Mouse (Mus musculus) induced T-regulatory cell, adult 2 months (primary cell): ENCODE results near the gene Zbed6.
"Not testable (repeated sequence)": the region's sequence is repeated elsewhere in the genome, so short reads cannot be mapped to it uniquely, and the experiment has no call there.

Source experiments
- DNase-seq: peaks from one replicate; pipeline ENCODE4 v3.0.0-alpha.2; 2012; ENCODE audit warnings: low read depth

Gene Zbed6

DNA sequence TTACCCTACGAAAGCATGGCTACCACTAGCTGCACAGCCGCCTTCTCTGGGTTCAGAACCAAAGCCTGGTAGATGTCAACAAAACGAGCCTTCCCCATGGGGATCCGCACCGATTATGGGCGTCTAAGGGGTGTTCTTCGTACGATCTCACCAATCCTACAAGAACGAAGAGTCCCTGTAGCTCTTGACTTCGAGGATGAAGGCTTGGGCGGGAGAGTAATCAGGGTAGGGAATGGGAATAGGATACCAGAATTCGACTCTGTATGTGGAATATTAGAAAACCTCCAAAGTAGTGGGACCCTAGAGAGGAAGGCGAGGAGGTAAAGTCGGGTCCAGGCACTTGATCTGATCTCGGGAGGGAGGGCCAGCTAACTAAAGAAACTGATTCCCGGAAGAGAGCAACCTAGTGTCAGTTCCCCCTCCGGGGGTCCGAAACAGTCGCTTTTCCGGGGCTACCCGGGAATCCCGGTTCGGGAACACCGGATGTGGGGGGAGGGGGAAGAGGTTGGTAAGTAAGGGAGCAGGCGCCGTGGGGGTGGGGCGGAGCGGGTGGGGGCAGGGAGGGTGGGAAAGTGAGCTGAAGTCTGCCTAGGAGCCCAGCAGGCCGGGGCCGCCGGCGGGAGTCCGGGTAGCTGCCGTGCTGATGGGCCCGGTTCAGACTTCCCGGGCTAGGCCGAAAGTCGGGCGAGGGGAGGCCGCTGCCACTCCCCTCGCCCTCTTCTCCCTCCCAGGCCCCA, at the start of gene Zbed6:
TSS of gene Zbed6 (minus strand) at position 420 of the 737 bp plus-strand sequence.
- peak; percentile 60 for DNase-seq

DNA sequence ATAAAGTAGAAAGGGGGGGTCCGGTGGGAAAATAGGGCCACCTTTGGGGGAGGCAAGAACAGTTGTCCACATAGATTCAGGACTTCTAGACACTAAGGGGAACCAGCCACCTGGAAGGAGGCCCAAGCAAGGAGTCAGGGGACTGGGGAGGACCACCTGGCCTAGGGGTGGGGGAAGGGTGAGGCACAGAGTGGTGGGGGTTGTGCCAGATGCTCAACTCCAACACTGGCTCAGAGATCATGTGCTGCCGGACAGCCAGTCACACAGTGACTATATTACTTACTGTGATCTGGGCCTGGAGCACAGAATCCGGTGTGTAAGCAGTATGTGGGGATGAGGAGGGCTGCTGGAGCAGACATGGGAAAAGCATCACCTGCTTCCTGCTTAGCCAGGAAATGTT, 48.6 kb upstream of the Zbed6 start:
- no peak for DNase-seq

DNA sequence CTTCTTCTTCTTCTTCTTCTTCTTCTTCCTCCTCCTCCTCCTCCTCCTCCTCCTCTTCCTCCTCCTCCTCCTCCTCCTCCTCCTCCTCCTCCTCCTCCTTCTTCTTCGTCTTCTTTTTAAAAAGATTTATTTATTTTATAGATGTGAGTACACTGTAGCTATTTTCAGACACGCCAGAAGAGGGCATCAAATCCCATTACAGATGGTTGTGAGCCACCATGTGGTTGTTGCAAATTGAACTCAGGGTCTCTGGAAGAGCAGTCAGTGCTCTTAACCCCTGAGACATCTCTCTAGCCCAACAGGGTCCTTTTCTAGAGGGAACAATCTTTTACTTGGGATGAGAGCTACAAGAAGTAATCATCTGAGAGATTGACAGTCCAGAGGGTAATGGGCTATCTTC, 41.1 kb upstream of the Zbed6 start:
- DNase-seq, result peak; percentile 44

DNA sequence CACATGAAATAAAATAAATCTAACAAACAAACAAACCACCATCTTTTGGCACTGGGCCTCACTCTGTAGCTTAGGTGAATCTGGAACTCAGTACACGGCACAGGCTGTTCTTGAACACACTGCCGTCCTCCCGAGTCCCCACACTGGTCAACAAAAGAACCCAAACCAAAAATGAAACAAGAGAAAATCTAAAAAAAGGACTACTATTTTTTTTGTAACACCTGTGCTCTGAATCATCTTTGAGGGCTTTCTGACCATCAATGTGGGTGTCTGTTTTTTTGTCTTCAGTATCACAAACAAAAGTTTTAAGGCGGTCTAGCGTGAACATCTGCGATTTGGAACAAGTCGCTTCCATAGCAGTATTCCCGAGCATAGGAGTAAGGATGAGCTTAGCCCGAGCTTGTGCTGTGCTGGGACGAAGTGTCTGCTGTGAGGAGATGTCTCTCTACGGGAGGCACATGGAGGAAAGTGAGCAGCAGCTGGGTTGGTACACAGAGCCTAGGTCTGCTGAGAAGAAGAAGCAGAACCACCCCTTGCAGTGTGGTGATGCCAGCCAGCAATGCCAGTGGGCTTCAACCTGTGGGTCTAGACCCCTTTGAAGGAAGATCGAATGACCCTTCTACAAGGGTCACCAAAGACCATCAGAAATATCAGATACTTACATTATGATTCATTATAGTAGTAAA, 37.4 kb upstream of the Zbed6 start:
- no peak for DNase-seq

DNA sequence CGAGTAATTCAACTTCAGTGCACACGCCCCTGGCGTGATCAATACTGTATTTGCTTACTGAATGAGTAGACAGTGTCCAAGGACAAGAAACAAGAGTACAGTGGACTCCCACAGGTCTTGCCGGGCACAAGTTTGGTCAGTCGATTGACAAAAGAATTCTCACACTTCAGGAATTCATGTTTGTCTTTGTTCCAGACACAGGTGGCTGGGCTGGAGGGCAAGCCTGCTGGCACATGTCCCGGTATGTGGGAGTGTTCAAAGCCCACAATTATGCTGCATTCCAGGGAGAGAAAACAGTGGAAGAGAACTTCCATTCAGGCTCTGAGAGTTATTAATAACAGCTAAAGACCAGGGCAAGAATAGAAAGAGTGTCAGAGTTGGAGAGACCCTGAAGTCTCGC, 35.2 kb upstream of the Zbed6 start:
- DNase-seq, result no peak

DNA sequence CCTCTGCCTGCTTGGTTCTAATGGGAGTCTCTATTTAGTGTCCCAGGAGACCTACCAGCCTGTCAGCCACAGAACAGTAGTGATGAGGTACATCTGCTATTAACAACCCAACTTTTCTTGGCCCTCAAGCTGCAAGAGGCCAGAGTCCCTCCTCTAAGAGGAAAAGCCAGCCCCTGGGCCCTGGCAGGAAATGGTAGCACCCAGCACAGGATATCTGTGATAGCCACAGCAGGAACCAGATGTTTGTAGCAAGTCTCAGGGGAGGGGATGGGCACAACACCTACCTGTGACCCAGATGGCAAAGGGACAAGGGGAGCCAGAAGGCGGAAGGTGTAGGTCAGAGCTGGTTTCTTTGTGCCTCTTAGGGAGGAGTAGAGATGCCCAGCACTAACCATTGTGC, 34.2 kb upstream of the Zbed6 start:
- DNase-seq, result peak; percentile 67

DNA sequence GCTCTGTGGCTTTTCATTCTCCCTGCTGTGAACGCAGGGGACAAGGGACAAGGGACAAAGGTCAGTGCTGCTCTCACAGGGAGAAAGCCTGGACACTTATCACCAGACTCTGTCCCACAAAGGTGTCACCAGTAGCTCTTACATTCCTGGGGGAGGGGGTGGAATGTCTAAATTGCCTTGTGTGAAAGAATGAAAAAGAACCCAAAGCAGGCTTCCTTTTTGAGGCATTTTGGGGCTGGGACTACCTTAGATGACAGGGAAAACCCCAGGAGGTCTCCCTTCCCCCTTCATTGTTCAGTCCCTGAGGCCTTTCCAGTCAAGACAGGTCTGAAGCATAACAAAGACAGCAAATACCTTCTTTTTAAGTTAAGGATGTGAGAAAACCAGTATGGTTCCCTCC, 33.6 kb upstream of the Zbed6 start:
- DNase-seq, result no peak

DNA sequence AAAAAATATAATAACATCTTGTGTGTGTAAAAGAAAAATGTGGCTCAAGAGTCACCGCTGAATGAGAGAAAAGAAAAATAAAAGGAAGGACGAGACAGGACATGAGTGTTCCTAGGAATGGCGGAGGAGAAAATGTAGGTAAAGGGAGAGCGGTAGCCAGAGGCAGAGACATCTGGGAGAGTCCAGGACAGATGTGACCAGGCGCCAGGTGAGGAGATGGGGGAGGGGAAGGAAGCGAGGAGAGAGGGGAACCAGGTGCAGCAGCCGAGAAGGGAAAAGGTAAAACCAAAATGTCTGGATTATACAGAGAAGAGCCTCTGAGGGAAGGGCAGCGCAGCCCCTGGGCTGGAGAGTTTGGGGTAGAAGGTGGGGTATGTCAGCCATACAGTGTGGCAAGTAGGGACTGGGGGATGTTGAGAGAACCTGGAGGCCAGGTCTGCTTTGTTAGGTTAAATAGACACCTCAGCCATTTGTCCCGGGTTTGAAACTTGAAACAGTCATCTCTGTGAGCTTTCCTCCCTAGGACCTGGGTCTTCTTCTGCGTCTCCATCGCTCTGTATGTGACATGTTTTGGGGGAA, 32.9 kb upstream of the Zbed6 start:
- no peak for DNase-seq

DNA sequence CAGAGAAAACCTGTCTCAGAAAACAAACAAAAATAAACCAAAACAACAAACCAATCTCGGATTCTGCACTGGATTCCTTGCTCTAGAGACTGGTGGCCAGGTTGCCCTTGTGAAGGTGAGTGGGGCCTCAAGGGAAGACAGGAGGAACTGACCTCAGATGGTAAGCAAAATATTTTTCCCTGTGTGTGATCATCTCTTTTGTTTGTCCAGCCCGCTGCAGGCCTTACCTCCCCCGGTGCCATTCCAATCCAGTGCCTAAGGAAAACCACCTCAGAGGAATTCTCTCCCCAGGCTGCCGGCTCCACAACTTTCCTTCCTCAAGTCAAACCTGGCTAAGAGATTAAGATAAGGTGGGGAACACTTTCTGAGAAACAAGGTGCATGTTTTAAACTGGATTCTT, 31.5 kb upstream of the Zbed6 start:
- DNase-seq, result no peak

DNA sequence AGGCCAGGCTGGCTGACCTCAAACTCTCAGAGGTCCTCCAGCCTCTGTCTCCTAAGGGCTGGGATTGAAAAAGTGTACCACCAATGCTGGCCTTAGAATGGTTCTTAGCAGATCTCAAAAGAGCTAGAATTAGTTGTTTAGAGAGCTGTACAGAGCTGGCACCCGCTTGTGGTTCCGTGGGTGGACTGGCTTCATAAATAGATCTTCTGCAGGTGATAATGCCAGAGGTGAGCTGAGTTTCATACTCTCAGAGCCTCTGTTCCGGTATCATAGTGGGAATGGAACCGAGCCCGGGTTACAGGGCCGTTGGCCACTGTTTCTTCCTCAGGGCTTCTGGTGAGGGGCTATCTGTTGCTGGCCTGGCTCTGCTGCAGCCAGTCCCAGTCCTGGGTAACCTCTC, 30.4 kb upstream of the Zbed6 start:
- DNase-seq, result peak; percentile 55

DNA sequence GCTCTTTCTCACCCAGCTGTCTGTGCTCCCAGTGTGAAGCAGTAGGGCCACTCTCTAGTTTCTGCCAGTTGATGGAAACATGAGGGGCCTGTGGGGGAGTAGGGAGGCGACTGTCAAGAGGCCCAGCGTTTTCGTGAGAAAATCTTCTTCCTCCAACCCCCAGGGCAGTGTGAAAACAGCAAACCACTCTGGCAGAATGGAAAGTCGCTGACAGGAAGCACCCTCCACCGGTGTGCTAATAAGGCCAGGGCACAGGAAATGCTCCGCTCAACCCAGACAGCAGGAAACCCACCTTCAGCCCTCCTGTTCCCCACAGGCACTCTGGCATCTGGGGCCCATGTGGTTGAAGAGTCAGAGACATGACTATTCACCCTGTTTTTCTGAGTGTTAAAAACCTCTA, 29.2 kb upstream of the Zbed6 start, which contains the start of gene Lax1:
TSS of gene Lax1 (minus strand) at position 212 of the 400 bp plus-strand sequence.
- DNase-seq, result peak; percentile 91

DNA sequence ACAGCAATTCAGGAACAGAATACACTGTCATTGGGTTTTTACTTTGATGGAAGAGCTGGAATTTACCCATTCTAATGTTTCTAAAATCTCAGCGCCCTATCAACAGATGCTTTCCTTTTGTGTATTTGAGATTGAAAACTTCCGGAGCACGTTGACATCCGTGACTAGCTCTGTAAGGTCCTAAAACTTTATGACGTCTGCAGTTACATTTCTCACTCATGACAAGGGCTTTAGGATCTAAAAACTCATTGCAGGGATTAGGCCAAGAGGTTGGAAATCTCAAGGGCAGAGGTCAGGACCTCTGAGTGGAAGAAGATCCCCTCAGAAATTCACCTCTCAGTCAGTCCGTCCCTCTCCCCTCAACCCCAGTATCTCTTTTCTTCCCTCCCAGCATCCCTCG, 27.6 kb upstream of the Zbed6 start:
- peak; percentile 63 for DNase-seq

DNA sequence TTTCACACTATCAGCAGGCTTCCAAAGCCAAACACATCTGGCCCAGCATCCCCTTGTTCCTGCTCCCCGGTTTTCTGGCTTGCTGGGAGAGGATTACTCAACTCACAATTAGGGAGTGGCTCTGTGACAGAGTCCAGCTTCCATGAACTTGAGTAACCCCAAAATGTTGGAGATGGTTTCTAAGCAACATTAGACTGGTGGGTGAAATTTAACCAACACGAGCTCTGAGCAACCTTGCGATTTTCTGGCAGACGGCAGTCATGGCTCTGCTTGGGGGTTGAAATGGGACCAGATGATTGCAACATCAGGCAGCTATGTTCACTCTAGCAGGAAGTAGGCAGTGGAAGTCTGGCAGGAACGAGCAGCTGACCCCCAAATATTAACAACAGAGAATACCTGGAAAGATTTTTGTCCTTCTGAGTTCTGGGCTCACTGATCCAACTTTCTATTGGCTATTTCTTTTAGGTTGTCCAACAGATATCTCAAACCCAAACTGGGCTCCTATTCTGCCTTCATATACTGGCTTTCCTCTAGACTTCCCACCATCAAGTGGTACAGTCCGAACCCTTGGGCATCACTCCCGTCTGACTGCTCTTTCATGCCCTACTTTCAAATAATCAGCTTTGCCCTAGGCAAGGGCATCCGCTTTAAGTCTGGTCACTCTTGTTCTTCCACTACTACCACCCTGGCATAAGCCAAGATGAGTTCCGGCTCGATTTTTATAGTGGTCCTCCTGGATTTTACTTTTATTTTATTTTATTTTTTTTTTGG, 25.2 kb upstream of the Zbed6 start:
- DNase-seq, result no peak

DNA sequence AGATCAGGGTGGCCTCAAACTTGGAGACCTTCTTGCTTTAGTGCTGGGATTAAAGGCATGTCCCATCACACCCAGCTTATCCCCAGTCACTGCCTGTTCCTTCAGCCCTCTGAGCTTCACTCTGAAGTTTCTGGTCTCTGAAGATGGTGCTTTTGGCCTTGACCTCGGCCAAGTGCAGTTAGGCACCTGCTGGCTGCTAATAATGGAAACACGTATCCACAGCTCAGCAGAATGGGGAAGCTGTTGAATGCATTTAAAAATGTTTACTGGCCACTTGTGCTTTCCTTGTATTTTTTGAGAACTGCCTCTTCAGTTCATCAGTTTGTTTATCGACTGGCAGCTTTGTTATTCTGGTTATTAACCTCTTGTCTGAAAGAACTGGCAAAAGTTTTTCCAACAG, 11.1 kb upstream of the Zbed6 start:
- no peak for DNase-seq

DNA sequence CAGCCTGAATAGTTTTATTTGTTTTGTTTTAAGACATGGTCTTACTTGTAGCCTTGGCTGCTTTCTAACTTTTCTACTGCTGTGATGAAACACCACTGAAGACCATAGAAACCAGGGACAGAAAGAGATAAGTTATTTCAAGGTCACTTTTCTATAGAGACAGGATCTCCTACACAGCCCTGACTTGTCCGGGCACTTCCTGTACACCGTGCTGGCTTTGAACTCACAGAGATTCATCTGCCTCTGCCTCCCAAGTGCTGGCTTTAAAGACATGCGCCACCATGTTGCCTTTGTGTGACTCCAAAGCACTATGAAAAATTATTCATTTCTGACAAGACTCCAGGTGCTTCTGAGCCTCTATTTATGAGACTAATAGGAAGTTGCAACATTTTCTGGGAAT, 10.6 kb upstream of the Zbed6 start:
- DNase-seq, result no peak

DNA sequence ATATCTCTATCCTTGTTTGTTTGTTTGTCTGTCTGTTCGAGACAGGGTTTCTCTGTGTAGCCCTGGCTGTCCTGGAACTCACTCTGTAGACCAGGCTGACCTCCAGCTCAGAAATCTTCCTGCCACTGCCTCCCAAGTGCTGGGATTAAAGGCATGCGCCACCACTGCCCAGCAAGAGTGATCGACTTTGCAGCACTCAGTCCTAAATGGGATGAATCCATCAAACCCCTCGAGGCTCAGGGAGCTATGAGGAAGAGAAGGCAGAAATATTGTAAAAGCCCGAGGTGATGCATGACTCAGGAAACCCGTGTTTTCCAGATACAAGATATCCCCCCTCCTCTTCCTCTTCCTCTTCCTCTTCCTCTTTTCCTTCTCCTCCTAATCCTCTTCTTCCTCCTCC, 10.1 kb upstream of the Zbed6 start:
- no peak for DNase-seq

DNA sequence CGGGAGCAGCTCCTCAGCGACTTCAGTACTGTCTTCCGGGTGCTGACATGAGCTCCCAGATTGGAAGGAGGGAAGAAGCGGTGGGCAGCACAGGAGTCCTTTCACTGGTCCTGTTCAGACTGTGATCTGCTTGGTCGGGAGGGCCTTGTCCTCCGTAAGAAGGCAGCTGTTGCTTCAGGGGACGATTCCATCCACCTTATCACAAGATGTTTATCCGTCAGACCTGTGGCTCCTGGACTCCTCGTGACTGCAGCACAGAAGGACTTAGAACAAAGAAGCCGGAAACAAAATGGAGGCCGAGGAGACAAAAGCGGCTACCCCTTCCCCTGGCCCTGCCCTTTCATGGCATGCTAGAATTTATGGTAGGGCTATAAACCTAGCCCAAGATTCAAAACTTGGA, 9.5 kb upstream of the Zbed6 start:
- DNase-seq, result no peak

DNA sequence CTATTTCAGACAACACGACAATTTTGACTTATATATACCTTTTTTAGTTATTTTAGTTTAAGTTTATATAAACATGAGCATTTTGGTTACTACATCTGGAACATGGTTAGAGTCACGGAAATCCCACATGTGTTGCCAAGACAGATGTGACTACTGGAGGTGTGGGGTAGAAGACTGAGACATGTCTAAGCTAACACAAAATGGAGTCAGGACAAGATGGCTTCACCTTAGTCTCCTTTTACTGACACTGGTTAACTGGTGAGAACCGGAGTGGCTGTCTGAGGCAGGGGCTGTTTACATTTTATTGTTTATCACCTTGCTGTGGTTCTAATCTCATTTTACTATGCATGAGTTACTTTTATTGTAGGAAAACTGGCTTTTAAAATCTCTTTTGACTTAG, 7.9 kb upstream of the Zbed6 start:
- DNase-seq, result no peak

DNA sequence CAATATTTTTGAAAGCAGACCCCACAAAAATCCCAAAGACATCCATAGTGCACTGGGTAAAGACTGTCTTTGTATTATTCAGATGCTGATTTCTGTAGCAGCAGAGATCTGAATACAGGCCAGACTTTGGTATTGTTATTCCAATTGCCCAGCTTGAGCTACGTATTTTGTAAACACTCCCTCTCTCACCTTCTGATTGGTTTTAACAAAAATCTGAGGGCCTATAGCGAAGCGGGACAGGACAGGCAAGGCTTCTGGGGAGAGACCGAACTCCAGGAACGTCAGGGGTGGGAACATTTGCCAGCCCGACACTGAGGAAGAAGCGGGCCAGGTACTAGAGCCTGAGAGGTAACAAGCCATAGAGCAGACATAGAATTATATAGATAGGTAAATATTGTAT, 7.0 kb upstream of the Zbed6 start:
- no peak for DNase-seq

DNA sequence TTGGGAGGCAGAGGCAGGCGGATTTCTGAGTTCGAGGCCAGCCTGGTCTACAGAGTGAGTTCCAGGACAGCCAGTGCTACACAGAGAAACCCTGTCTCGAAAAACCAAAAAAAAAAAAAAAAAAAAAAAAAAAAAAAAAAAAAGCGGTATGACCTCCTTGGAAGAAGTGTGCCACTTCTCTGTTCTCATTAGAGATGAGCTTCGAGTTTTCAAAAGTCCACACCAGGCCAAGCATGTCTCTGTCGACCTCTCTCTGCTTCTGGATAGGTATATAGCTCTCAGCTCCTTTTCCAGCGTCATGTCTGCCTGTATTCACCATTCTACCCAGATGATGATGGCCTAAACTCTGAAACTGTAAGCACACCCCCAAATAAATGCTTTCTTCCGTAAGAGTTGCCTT, 5.0 kb upstream of the Zbed6 start:
- not testable (repeated sequence) for DNase-seq

DNA sequence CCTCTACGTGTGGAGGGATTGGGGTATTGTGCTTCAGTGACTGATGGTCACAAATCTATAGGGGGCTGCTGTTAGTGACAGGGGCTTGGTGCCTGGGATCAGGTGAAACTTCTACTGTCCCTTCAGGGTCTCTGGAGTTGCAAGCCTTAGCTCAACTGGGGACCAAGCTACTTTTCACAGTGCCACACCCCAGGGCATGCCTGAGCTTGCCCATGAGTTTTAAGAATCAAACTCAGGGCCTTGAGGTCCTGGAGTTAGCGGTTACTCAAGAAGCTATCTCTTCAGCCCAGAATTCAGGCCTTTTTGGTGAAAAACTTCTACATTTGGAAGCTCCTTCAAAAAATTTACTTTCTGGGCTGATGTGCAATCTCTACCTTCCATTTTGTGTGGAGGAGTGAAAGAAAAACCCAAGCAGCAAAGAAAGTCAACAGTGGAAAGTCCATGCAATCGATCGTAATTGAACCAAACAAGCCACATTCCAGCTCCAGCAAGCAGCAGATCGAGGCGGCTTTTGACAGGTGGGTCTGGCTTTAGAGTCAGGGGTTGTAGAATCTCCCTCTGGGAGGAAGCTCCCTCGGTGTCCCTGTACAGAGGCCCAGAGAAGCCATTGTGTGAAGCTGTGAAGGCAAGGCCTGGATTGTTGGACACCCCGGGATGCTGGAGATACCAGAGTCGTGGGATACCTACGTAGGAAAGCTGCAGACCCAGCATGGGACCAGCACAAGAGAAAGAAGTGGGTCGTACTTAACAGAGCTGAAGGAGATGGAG, 3.7 kb upstream of the Zbed6 start:
- no peak for DNase-seq

DNA sequence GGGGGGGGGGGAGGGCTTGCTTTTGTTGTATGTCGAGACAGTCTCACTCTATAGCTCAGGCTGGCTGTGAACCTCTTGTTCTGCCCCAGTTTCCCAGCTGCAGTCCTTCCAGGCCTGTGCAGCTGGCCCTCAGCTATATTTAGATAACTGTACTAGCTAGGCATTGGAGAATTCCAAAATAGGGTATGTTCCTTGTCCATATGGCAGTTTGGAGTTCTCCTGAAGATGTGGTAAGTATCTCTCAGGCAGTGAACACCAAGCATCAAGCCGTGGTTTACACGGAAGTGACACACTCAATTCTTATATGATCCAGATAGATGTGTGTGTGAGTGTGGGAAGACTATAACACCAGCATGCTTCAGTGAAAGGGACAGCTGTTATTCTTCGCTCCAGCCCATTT, 2.7 kb upstream of the Zbed6 start:
- DNase-seq, result no peak
